Mouse (Mus musculus) right cerebral cortex, adult 18-20 months (tissue): ENCODE results near the gene Rhox3a2.
"Not testable (repeated sequence)": the region's sequence is repeated elsewhere in the genome, so short reads cannot be mapped to it uniquely, and the experiment has no call there.

Experiments used
- DNase-seq: peaks from one replicate; pipeline ENCODE4 v3.0.0; 2022; ENCODE audit warnings: mixed read lengths

Gene Rhox3a2

DNA sequence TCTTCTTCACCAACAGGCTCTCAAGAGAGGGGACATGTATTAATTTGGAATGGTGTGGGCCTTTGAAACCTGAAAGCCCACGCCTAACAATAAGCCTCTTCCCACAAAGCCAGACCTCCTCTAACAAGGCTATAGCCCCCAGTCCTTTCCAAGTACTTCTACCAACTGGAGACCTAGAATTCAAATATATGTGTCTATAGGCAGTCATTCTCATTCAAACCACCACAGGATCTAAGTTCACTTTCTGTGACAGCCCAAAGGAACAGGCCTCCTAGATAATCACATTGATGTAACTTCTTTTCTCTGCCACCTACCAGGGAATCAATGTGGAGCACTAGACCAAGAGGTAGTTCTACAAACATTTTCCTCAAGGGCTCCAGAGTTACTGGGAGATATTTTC lies at the start of gene Rhox3a2:
Gene Rhox3a2, plus strand, starts transcription at position 301 of the 400 bp plus-strand sequence.
- DNase-seq, result not testable (repeated sequence)

DNA sequence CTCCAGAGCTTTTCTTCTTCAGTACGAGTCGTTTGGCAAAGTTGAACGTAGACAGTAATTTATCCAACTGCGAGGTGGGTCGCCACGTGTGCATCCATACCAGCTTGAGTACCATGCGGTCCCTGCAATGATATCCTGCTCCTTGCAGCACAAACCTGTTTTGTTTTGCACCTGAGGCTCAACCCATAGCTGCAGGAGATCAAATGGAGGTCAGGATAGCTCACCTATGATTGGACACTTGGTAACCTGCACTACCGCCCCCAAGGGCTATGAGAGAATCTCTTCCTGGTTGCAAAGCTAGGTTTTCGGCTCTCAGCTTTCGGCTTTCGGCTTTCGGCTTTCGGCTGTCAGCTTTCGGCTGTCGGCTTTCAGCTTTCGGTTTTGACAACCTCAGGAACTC lies 10.7 kb downstream of the Rhox3a2 start, which contains the start of gene Rhox4a2:
Gene Rhox4a2, plus strand, starts transcription at position 301 of the 400 bp plus-strand sequence.
- not testable (repeated sequence) for DNase-seq

DNA sequence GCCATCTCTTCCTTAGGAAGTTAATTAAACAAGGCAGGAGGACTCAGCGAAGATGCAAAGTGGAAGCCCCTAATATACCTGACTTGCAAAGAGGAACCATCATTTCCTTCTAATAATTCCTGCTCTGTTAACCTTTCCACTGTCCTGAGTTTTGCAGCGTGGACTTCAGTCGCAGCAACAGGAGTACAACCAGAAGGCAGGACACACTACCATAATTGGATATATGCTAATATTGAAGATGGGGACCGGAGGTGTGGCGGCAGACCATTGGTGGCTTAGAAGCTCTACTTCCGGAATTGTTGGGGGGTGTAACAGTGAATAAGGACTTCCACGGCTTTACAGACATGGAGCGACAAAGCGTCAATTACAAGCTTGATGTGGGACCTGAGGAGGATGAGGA lies 31.9 kb downstream of the Rhox3a2 start, which contains the start of gene Rhox2b:
Gene Rhox2b, plus strand, starts transcription at position 301 of the 400 bp plus-strand sequence.
- DNase-seq, result not testable (repeated sequence)

DNA sequence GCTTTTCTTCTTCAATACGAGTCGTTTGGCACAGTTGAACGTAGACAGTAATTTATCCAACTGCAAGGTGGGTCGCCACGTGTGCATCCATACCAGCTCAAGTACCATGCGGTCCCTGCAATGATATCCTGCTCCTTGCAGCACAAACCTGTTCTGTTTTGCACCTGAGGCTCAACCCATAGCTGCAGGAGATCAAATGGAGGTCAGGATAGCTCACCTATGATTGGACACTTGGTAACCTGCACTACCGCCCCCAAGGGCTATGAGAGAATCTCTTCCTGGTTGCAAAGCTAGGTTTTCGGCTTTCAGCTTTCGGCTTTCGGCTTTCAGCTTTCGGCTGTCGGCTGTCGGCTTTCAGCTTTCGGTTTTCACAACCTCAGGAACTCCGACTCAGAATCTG lies 52.4 kb downstream of the Rhox3a2 start, which contains the start of gene Rhox4b:
Gene Rhox4b, plus strand, starts transcription at position 301 of the 400 bp plus-strand sequence.
- not testable (repeated sequence) for DNase-seq
